Mouse (Mus musculus) ovary, postnatal 14 days (tissue): Measurements from ENCODE around the gene Ywhaq.
A peak's percentile ranks its signal among the peaks of the same experiment; 100 is the strongest.

Source experiments
- DNase-seq: peaks from one replicate; pipeline ENCODE4 v3.0.0; 2022; ENCODE audit warnings: low spot score

The Ywhaq gene

DNA sequence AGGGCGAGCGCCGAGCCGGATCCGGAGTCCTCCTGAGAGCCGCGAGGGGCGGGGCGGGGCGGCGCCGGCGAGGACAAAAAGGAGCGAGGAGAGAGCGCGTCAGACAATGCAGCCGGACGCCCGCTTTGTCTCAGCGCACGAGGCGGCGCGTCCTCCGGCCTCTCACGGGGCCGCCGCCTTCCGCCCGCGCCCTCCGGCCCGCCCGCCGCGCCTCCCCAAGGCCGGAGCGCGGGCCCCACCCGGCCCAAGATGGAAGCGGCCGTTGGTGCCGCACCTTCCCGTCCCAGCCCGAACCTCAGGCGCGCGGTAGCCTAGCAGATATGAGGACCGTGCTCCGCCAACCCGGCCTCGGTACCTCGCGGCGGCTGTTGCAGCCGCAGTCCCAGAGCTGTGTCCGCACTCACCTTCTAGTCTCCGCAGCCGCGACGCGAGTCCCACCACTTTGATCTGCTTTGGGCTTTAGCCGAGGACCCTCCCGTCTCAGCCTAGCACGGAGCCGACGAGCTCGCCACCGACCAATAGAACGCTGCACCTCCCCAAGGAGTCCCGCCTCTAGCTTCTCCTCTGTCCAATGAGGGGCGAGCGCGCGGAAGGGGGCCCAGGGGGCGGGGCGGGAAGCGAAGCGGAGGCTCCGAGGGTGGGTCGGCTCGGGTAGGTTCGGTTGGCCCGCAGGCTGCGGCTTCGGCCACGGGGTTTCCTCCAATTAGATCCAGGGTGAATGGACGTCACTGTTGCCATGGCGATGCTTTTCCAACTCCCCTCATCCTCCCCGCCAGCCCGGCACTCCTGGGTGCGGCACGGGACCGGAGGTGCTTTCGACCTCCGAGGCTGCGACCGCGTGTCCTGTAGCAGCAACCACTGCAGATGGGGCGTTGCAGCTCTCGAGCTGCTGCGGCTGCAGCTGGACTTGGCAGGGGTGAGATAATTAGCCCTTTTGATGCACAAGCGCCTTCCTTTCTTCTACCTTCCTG, at the start of gene Ywhaq:
Ywhaq (minus strand) TSS at position 538 of the 971 bp plus-strand sequence.
- peak; percentile 91 for DNase-seq

- DNase-seq: no peak
Measured at GRCm38 (mm10) chr12:21463448-21463891, 46.0 kb upstream of the Ywhaq start.

DNA sequence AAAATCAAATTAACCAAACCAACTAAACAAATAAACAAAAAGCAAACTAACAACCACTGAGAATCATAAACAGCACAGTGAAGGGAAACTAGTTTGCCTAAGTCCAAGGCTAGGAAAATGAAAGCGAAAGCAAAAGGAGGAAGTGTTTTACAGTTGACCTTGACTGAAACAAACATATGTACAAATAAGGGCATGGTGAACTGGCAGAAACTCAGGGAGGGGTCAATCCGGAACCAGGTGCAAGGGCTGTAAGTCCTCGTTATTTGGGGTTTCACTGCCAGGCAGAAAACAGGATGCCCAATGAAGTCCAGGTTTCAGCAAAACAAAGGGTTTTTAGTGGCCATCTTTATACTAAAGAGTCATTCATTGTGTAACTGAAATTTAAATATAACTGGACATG, 45.2 kb upstream of the Ywhaq start:
- DNase-seq: no peak

DNA sequence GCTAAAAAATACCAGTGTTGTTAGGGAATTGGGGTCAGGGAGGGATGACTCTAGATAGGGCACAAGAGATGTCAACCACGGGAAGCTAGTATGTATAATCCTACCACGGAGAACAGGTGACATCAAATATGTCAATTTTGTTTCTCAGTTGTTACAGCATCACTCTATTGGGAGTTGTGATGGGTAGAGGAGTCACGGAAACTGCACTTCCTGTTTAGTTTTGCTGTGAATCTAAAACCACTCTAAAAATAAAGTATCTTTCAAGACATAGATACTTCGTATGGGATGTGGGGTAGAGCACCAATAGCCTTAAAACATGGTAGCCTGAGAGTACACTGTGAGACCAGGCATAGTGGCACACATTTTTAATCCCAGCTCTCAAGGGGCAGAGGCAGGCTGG, 42.2 kb upstream of the Ywhaq start:
- no peak for DNase-seq

- DNase-seq: no peak
Measured at GRCm38 (mm10) chr12:21456021-21456420, 38.6 kb upstream of the Ywhaq start.

- DNase-seq: no peak
Measured at GRCm38 (mm10) chr12:21451752-21452151, 34.3 kb upstream of the Ywhaq start.

GRCm38 (mm10) chr12:21451351-21451750, 33.9 kb upstream of the Ywhaq start:
- DNase-seq: no peak

DNA sequence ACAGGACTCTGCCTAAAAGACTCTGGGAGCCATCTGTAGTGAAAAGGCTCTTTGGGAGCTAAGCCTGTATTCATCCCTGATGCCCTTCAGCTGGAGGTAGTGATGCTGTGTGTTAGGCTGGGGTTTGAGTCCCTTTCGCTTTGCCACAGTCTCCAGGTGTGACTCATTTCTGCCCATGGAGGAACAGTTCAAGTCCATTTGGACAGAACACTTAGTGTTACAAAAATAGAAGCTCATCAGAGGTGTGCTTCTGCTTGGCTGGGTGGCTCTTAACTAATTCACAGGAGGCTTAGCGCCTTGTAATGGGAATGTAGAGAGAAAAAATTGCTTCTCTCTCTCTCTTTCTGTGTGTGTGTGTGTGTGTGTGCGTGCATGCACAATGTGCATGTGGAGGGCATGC, 26.3 kb upstream of the Ywhaq start:
- DNase-seq: no peak

DNA sequence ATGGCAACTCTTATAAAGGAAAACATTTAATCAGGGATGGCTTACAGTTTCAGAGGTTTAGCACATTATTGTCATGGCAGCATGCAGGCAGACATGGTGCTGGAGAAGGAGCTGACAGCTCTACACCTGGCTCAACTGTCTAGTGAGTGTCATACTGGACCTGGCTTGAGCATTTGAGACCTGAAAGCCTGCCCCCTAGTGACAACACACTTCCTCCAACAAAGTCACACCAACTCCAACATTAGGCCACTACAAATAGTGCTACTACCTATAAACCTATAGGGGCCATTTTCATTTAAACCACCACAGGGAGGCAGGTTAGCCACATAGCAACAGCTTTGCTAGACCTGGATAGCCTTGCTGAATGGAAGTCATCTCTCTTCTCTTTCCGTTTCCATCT, 24.4 kb upstream of the Ywhaq start:
- DNase-seq: no peak

GRCm38 (mm10) chr12:21439428-21439827, 22.0 kb upstream of the Ywhaq start:
- DNase-seq: no peak

GRCm38 (mm10) chr12:21438750-21439394, 21.4 kb upstream of the Ywhaq start:
- no peak for DNase-seq

DNA sequence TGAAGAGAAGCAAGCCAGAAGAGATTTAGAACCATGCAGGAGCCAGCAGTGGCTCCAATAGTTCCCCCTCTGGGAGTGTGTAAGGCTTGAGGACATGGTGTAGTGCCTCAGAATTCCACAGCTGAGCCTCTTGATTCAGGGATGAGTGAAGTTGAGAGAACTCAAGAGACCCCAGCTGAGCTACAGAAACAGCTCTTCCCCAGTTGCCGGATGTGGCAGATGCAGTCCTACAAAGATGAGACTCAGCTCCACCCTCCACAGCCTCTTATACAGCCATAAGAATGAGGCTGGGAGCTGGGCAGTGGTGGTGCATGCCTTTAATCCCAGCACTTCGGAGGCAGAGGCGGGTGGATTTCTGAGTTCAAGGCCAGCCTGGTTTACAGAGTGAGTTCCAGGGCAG, 20.9 kb upstream of the Ywhaq start:
- DNase-seq: no peak

DNA sequence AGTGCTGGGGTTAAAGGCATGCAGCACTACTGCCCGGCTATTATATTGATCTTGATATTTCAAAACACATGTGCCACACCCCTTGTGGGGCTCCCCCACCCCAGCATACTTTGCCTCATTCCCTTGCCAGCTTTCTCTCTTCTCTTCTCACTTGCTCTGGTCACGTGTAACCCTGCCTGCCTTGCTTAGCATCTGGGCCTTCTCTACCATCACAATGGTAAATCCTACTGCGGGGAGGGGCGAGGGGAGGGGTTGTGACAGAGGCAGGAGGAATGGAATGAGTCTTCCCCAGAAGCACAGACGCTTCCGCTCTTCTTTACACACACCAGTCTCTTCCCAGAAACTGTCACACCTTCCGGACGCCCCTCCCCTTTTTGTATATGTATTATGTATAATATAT, 14.5 kb upstream of the Ywhaq start:
- DNase-seq: no peak

GRCm38 (mm10) chr12:21431039-21431438, 13.6 kb upstream of the Ywhaq start:
- DNase-seq: no peak

DNA sequence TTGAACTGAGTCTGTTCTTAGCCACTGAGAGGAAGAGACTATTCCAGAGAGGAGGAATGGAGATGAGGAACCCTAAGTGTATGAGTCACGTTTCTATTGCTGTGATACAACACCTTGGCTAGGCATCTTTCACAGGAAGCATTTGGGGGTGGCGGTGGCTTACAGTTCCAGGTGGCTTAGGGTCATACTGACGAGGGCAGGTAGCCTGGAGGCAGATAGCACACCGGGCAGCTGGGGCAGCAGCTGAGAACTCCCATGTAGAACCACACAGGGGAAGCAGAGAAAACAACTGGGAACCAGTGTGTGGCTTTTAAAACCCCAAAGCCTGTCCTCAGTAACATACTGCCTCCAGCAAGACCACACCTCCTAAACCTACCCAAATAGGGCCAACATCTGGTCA, 12.7 kb upstream of the Ywhaq start:
- DNase-seq: no peak

DNA sequence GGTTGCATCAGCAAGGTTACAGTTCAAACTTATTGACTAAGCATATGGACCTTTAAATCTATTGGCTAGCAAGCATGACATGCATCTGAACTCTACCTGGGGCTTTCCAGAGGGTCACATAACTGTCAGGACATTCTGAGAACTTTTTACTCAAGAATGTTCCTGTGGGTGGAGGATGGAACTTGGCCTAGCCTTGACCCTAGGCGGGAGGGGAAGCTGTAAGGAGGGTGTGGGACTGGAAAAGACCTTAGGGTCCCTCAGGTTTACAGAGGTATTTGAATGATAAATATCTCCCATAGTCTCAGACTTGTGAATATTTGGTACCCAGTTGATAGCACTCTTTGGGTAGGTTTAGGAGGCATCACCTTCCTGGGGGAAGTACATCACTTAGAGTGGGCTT, 11.6 kb upstream of the Ywhaq start:
- DNase-seq: no peak

DNA sequence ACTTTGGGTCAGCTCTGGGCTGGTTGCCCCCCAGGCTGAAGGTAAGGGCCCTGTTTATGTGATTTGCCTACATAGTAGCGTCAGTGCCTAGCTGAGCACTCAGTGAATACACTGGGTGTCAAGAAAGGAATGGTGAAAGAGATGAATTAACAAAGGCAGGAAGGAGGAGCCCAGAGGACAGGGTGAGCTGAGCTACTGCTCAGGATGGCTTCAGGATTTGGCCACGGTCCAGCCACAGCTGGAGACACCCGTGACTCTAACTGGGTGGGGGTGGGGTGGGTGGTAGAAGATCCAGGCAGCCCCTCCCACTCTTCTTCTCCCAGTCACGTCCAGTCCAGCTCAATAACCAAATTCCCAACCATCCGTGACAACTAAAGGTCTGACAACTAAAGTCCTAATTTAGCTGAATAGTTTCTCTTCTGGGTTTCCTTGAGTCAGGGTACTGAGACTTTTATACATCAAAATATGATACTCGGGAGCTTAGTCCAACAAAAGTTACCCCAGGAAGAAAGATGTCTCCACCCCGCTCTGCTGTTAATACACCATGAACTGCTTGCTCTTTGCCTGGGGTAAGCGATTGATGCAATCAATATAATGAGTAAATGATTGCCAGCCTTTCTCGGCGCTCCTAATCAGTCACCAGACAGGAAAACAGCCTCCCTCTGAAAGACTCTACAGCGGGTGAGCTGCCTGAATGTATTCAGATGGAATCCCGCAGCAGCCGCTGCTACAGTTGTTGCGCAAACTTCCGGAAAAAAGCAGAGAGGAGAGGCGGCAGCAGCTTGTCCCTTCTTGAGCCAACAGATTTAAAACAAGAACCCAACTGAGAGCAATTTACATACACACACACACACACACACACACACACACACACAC, 8.9 kb upstream of the Ywhaq start:
- peak; percentile 33 for DNase-seq

- no peak for DNase-seq
Measured at GRCm38 (mm10) chr12:21424683-21425082, 7.2 kb upstream of the Ywhaq start.

DNA sequence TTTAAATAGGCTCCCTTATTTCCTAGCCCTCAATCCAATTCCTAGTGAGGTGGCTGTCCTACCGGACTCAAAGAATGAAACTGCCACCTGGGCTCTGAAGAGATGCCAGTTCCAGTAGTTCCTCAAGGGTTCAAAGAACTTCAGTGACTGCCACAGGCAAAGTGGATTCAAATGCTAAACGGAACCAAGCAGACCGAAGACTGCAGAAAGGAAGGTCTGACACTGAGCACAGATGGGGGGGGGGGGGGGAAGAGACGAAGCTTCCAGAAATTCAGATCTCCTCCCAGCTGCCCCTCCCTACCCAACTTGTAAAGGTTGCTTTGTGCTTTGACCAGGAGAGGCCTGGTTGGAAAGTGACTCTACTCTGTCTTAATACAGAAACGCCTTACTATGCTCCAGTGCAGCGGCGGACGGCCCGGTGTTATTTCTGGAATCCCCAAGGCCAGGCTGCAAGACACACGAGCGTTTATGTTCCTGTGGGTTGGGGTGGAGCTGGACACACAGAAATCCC, 1.2 kb upstream of the Ywhaq start:
- no peak for DNase-seq

- DNase-seq: no peak
Measured at GRCm38 (mm10) chr12:21418083-21418482, 646 bp upstream of the Ywhaq start.

DNA sequence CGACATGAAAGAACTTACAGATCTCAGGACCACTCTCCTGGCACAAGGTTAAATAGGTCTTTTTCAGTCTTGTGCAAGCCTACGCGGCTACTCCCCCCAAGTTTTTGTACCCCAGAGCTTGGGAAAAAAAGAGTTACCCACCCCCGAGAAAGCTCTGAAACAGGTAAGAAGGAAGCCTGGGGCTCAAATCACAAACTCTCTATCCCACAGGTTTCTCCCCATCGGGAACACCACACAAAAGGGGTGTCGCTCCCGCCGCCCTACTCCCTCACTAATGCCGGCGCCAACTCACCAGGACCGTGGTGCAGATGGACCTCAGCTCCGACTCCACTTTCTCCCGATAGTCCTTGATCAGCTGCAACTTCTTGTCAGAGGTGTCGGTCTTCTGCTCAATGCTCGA, 931 bp downstream of the Ywhaq start:
- no peak for DNase-seq

DNA sequence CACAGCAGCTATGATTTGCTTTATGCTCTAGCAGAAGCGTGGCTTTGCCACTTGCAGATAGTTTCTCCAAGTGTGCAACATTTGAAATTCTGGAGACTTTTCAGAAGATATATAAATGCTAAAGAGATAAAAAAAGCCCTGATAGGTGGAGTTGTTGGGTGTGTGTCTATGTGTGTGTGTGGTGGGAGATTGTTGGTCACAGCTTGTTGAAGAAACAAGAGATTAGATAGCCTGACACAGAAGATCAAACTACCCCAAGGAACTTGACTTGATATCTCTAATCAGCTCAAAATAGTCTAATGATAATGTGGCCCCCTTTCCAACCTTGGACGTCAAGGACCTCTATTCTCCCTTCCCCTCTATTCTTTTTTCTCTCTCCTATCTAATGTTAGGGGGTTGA, 6.8 kb downstream of the Ywhaq start:
- no peak for DNase-seq
